Mouse (Mus musculus) heart, postnatal 25 days (tissue): Measurements from ENCODE around the gene Prelid1. TPM values are rescaled to one million over a fixed set of nuclear protein-coding genes. Genes with fewer than 3 reads are reported as not detected.

ENCODE experiments used
- total RNA-seq, 2 experiments: library from RNA; stranded (reverse); gene quantifications; 2 replicates each; pipeline ENCODE4 v1.2.3; 2021

The Prelid1 gene
- total RNA-seq, 2 experiments from 2014 or later, result 49.8 to 52.9 TPM

Other genes starting within 250 kb of the Prelid1 start
- 10 to 100 TPM; 21.7 to 24.5 TPM for gene Uimc1, start 220.2 kb upstream of the Prelid1 start, total RNA-seq
- gene Zfp346, start 215.2 kb upstream of the Prelid1 start, total RNA-seq, result 10 to 100 TPM; 13.9 to 20.6 TPM
- gene Gm17617, start 187.0 kb upstream of the Prelid1 start, total RNA-seq, result not detected
- under 1 TPM; 0.11 to 0.44 TPM for gene Fgfr4, start 167.9 kb upstream of the Prelid1 start, total RNA-seq
- 10 to 100 TPM; 59.1 to 65.4 TPM for gene Nsd1, start 110.7 kb upstream of the Prelid1 start, total RNA-seq
- 10 to 100 TPM; 36.6 to 37.0 TPM for gene Rab24, start 1.4 kb downstream of the Prelid1 start, total RNA-seq
- gene Mxd3, start 9.3 kb downstream of the Prelid1 start, total RNA-seq, result under 1 TPM; 0.36 to 0.65 TPM
- 10 to 100 TPM; 49.1 to 49.8 TPM for gene Lman2, start 42.3 kb downstream of the Prelid1 start, total RNA-seq
- under 1 TPM; 0.50 to 0.57 TPM for gene Rgs14, start 49.2 kb downstream of the Prelid1 start, total RNA-seq
- not detected for gene Slc34a1, start 77.7 kb downstream of the Prelid1 start, total RNA-seq
- gene Pfn3, start 94.7 kb downstream of the Prelid1 start, total RNA-seq, result not detected
- gene F12, start 106.3 kb downstream of the Prelid1 start, total RNA-seq, result not detected
- 10 to 100 TPM; 17.5 to 18.6 TPM for gene Grk6, start 124.6 kb downstream of the Prelid1 start, total RNA-seq
- 1 to 10 TPM in 1 of 2 experiments, under 1 TPM in 1; 0.56 to 1.2 TPM for gene Prr7, start 143.8 kb downstream of the Prelid1 start, total RNA-seq
- gene Dbn1, start 167.6 kb downstream of the Prelid1 start, total RNA-seq, result 10 to 100 TPM; 10.6 to 10.8 TPM
- gene Pdlim7, start 193.2 kb downstream of the Prelid1 start, total RNA-seq, result 10 to 100 TPM; 65.2 to 67.7 TPM
- 1 to 10 TPM; 2.2 to 2.3 TPM for gene Dok3, start 208.8 kb downstream of the Prelid1 start, total RNA-seq
- 10 to 100 TPM; 13.1 to 13.2 TPM for gene Ddx41, start 216.2 kb downstream of the Prelid1 start, total RNA-seq